Mouse (Mus musculus) stomach, adult 2 months (tissue): ENCODE data around the gene Adprm. TPM values are rescaled to one million over a fixed set of nuclear protein-coding genes. Genes with fewer than 3 reads are reported as not detected.

Experiments used
- polyA plus RNA-seq: library from polyadenylated mRNA; depleted of rRNA; stranded (reverse); fragments of >200 nt; gene quantifications from 2 replicates; pipeline ENCODE4 v1.2.3, GENCODE M21; 2012; rRNA removed

Adprm gene
- 1.6 and 2.5 TPM in 2 replicates for polyA plus RNA-seq

GRCm38 (mm10) chr11:67052321-67052952 lies at the start of gene Adprm, which contains the start of gene Sco1:
TSS of gene Adprm (minus strand) at chr11:67052594.
TSS of gene Sco1 (plus strand) at chr11:67052670.

DNA sequence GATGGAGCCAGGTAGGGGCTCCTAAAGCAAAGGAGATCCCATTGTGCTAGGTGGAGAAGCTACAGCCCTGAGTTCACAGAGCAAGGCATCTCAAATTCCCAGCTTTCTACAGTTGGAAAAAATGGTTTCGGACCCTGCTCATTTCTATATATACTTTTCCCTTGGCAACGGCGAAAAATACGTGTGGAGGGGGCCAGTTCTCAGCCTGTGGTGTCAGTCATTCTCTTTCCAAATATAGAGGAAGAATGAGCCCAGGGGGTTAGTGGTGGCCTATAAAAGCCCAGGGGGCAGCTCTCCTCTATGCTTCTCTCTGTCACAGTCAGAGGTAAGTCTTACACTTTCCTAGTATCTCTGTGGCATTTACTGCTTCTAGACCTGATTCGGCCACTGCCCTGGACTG lies 25.6 kb upstream of the Adprm start, which contains the start of gene Myh3:
TSS of gene Myh3 (plus strand) at position 301 of the 400 bp plus-strand sequence.

DNA sequence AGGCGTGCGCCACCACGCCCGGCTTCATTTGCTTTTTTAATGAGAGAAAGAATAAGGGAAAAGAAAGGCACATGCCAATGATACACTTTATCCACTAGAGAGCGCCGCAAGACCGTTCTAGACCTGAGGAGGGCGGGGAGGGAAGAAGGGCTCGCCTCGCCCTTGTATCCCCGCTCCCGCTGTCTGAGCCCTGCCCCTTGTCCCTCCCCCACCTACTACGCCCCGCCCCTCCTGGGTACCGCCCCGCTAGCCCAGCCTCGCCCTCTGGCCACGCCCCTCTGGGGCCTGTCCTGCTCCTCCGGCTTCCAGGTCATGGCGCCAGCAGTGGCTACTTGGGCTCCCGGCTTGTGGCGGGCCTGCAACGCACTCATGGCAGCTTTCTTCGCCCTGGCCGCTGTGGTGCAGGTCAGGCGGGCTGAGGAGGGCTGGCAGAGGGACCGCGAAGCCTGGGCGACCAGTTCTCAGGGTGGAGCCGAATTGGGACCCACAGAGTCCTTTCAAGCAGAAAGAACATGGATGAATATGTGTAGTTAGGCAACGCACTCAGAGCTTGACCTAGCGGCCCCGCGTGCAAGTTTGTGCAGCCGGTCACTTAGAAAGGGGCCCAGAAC lies 27.4 kb downstream of the Adprm start, which contains the start of gene Tmem220:
TSS of gene Tmem220 (plus strand) at position 288 of the 611 bp plus-strand sequence.

Other genes starting within 250 kb of the Adprm start
- 2.2 and 3.0 TPM in 2 replicates for gene Pirt, start 140.6 kb downstream of the Adprm start, polyA plus RNA-seq
- gene Tmem238l, start 96.0 kb downstream of the Adprm start, polyA plus RNA-seq: 31.0 and 42.4 TPM in 2 replicates
- 0.94 and 1.3 TPM in 2 replicates for gene Tmem220, start 27.4 kb downstream of the Adprm start, polyA plus RNA-seq
- gene Sco1, start 76 bp upstream of the Adprm start, polyA plus RNA-seq: 4.2 and 4.3 TPM in 2 replicates
- gene Myh3, start 25.7 kb upstream of the Adprm start, polyA plus RNA-seq: 0.02 and 0.05 TPM in 2 replicates
- 0.68 and 0.74 TPM in 2 replicates for gene Myh2, start 118.4 kb upstream of the Adprm start, polyA plus RNA-seq
- gene Myh1, start 147.5 kb upstream of the Adprm start, polyA plus RNA-seq: 2.5 and 7.2 TPM in 2 replicates
- 0.11 TPM in 1 of 2 replicates, not detected in the other for gene Myh4, start 185.4 kb upstream of the Adprm start, polyA plus RNA-seq
- gene Myh8, start 224.5 kb upstream of the Adprm start, polyA plus RNA-seq: 1.9 and 7.5 TPM in 2 replicates